Comparison of ENCODE assay signal across 11 mouse cellular contexts in genomic region chr8:92493403-92493802, GRCm38 (mm10).
DNase-seq lines count a peak whose midpoint lies in the region; ATAC-seq lines count a peak whose summit lies in the region.
"Had no signal": no experiment of that assay in that cellular context is flagged by ENCODE, and none has a peak within 500 bp of the region (broad histone marks: within the 10 kb centered on the region; RNA-seq: fewer than 3 reads in every experiment).

No protein-coding gene starts in this region.

- H3K9ac ChIP-seq in limb, embryonic 15.5 days, result no peak overlapping the region
- H3K9ac ChIP-seq: liver, embryonic 13.5 days had no signal

- H3K4me3 ChIP-seq in limb, embryonic 15.5 days, result no peak overlapping the region
- H3K4me3 ChIP-seq: liver, embryonic 13.5 days had no signal

- no peaks in the 10 kb centered on the region for H3K27me3 ChIP-seq in limb, embryonic 15.5 days
- H3K27me3 ChIP-seq: liver, embryonic 13.5 days; Patski had no signal

- H3K4me1 ChIP-seq in limb, embryonic 15.5 days, result peaks cover 9% of the 10 kb centered on the region
- H3K4me1 ChIP-seq: liver, embryonic 13.5 days had no signal

- 0 out of 2 replicates have a peak, but pooled peaks have one; percentile 42 for ATAC-seq in limb, embryonic 15.5 days (ENCODE audit: insufficient number of reproducible peaks, low FRiP score, low TSS enrichment, low read depth)
- ATAC-seq: Patski had no signal

- WGBS in limb, embryonic 15.5 days, result 37% methylated on average over 4 of the region's 4 CpGs

- H3K36me3 ChIP-seq in limb, embryonic 15.5 days, result no peaks in the 10 kb centered on the region
- H3K36me3 ChIP-seq: liver, embryonic 13.5 days had no signal

- H3K4me2 ChIP-seq in limb, embryonic 15.5 days, result no peak overlapping the region
- H3K4me2 ChIP-seq: liver, embryonic 13.5 days had no signal

- H3K27ac ChIP-seq in limb, embryonic 15.5 days, result no peak overlapping the region
- H3K27ac ChIP-seq: liver, embryonic 13.5 days had no signal

- DNase-seq in kidney, postnatal 4 days, result peak; percentile 25 to 45
- no peak for DNase-seq in kidney, postnatal 25 days
- DNase-seq in adrenal gland, postnatal 10 days, result peak; percentile 51
- DNase-seq in gastrocnemius, postnatal 10 days, result peak; percentile 38
- no peak for DNase-seq in thymus, postnatal 25 days
- no peak for DNase-seq in left cerebral cortex, adult 11 months (ENCODE audit: low spot score)
- no peak for DNase-seq in cerebellum, adult 9-10 months
- DNase-seq: cerebellum, adult 18-20 months; liver, embryonic 13.5 days had no signal

- H3K9me3 ChIP-seq in limb, embryonic 15.5 days, result no peaks in the 10 kb centered on the region
- H3K9me3 ChIP-seq: liver, embryonic 13.5 days had no signal

Comparison
In these comparisons a context has a peak if more than half of its experiments do, and no peak if none do; other contexts are left out.
1. DNase-seq: peak in kidney, postnatal 4 days (2 of 2), adrenal gland, postnatal 10 days (single experiment) and gastrocnemius, postnatal 10 days (single experiment); none in kidney, postnatal 25 days (0 of 2), thymus, postnatal 25 days (single experiment), left cerebral cortex, adult 11 months (single experiment) and cerebellum, adult 9-10 months (single experiment).